Mouse (Mus musculus) lung, adult 2 months (tissue): Measurements from ENCODE around the gene Haus3.

Experiments used
- CTCF ChIP-seq: fragments of 200-500 bp; IDR thresholded peaks from 2 replicates; pipeline ENCODE4 v1.5.1; 2011; ENCODE audit warnings: mild to moderate bottlenecking, low read length, control low read depth; ENCODE audit not compliant: insufficient read depth
- POLR2A ChIP-seq: fragments of 200-500 bp; IDR thresholded peaks from 2 replicates; pipeline ENCODE4 v1.6.1; 2011; ENCODE audit warnings: low read depth, mild to moderate bottlenecking, control low read depth, low read length, borderline replicate concordance; ENCODE audit errors: extremely low read depth

GRCm38 (mm10) chr5:34174550-34175402 is 5.4 kb upstream of the Haus3 start:
- no peak for TF ChIP-seq CTCF
- TF ChIP-seq POLR2A = no peak
